Mouse (Mus musculus) liver, adult 2 months (tissue): ENCODE data around the gene Adcy2.

Experiments used
- CTCF ChIP-seq: fragments of 200-500 bp; IDR thresholded peaks from 2 replicates; pipeline ENCODE4 v1.5.1; 2011; ENCODE audit warnings: low read depth, low read length, control low read depth
- POLR2A ChIP-seq: fragments of 200-500 bp; IDR thresholded peaks from 2 replicates; pipeline ENCODE4 v1.6.1; 2011; ENCODE audit warnings: low read length, control low read depth; ENCODE audit not compliant: insufficient read depth; ENCODE audit errors: extremely low read depth

GRCm38 (mm10) chr13:68581747-68582516, 417.4 kb downstream of the Adcy2 start, which contains the start of the genes Mtrr and Fastkd3:
- TF ChIP-seq CTCF (no peak), POLR2A (peak; percentile 76)
